Mouse (Mus musculus): ENCODE data around the gene Wdfy2. TPM values are rescaled to one million over a fixed set of nuclear protein-coding genes. Genes with fewer than 3 reads are reported as not detected.
"Not testable (repeated sequence)": the region's sequence is repeated elsewhere in the genome, so short reads cannot be mapped to it uniquely, and the experiment has no call there.

Gene Wdfy2
- polyA plus RNA-seq, 1 experiment, result 4.4 TPM

DNA sequence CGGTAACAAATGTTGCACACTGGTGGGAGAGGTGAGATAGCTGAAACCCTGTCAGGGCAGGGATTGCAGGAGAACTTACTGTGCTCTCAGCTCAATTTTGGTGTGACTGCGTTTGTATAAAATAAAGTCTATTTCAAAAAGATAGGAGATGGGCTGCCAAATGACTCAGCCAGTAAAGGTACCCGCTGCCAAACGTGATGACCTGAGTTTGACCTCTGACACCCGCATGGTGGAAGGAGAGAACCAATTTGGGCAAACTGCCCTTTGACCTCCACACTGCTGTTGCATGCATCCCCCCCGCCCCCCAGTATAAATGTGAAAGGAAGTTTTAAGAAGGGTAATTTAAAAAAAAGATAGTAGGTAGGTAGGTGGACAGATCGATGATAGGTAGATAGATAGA, 4.4 kb upstream of the Wdfy2 start:
- no peaks in the 10 kb centered on the region for H3K27me3 ChIP-seq (ENCODE audit: control insufficient read depth, insufficient read depth, insufficient read length)
- TF ChIP-seq MYOD1 (IDR thresholded peaks at IDR 0.05; ENCODE audit: control insufficient read depth in 1 of 3, insufficient read length in 2 of 3, low read depth in 2 of 3), result no peak
- no peak for TF ChIP-seq POLR2AphosphoS2 (IDR thresholded peaks at IDR 0.05; ENCODE audit: insufficient read length, low read depth)
- no peak for TF ChIP-seq CEBPB (IDR thresholded peaks at IDR 0.05; ENCODE audit: insufficient read depth, poor library complexity, severe bottlenecking)
- TF ChIP-seq TCF12 (IDR thresholded peaks at IDR 0.05; ENCODE audit: insufficient read depth, poor library complexity, severe bottlenecking), result no peak
- TF ChIP-seq MAX (IDR thresholded peaks at IDR 0.05; ENCODE audit: low read depth), result no peak
- TF ChIP-seq MYOG (IDR thresholded peaks at IDR 0.05; ENCODE audit: control insufficient read depth in 1 of 3, insufficient read depth in 1 of 3, insufficient read length in 2 of 3, low read depth in 2 of 3), result no peak
- TF ChIP-seq TCF3 (IDR thresholded peaks at IDR 0.05; ENCODE audit: insufficient read length, low read depth), result no peak
- TF ChIP-seq SRF (IDR thresholded peaks at IDR 0.05; ENCODE audit: control insufficient read depth, insufficient read length, low read depth), result no peak
- TF ChIP-seq POLR2A (IDR thresholded peaks at IDR 0.05; ENCODE audit: insufficient read length, low read depth), result no peak
- no peak for TF ChIP-seq USF1 (IDR thresholded peaks at IDR 0.05; ENCODE audit: low read depth)
- TF ChIP-seq E2F4 (IDR thresholded peaks at IDR 0.05; ENCODE audit: insufficient read depth), result no peak
- TF ChIP-seq REST (IDR thresholded peaks at IDR 0.05; ENCODE audit: insufficient read depth, insufficient read length), result no peak
- no peak overlapping the region for H3ac ChIP-seq (ENCODE audit: control insufficient read depth, insufficient read length)
- H3K4me2 ChIP-seq (ENCODE audit: low read depth), result no peak overlapping the region
- no peak overlapping the region for H3K4me3 ChIP-seq
- no peaks in the 10 kb centered on the region for H3K36me3 ChIP-seq (ENCODE audit: control insufficient read depth, insufficient read depth)
- peaks cover 2% of the 10 kb centered on the region for H3K79me2 ChIP-seq (ENCODE audit: control insufficient read depth, insufficient read depth)

DNA sequence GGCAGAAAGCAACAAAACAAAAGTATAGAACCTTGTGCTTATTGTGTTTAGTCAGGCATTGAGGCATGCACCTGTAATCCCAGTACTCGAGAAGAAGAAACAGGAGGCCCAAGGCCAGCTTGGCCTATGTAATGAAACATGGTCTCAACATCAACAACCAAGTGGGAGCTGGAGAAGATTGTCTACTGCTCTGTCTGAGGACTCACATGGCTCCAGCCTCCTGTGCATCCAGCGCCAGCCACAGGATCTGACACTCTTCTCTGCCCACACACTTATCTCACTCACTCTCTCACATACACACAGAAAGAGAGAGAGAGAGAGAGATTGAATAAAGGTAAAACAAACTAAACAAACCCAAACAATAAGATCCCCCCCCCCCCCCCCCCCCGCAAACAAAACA, 3.9 kb upstream of the Wdfy2 start:
- TF ChIP-seq POLR2AphosphoS2 (IDR thresholded peaks at IDR 0.05; ENCODE audit: insufficient read length, low read depth), result no peak
- no peak for TF ChIP-seq REST (IDR thresholded peaks at IDR 0.05; ENCODE audit: insufficient read depth, insufficient read length)
- no peak for TF ChIP-seq MAX (IDR thresholded peaks at IDR 0.05; ENCODE audit: low read depth)
- TF ChIP-seq POLR2A (IDR thresholded peaks at IDR 0.05; ENCODE audit: insufficient read length, low read depth), result no peak
- TF ChIP-seq CEBPB (IDR thresholded peaks at IDR 0.05; ENCODE audit: insufficient read depth, poor library complexity, severe bottlenecking), result no peak
- no peak for TF ChIP-seq MYOD1 (IDR thresholded peaks at IDR 0.05; ENCODE audit: control insufficient read depth in 1 of 3, insufficient read length in 2 of 3, low read depth in 2 of 3)
- no peak for TF ChIP-seq MYOG (IDR thresholded peaks at IDR 0.05; ENCODE audit: control insufficient read depth in 1 of 3, insufficient read depth in 1 of 3, insufficient read length in 2 of 3, low read depth in 2 of 3)
- TF ChIP-seq E2F4 (IDR thresholded peaks at IDR 0.05; ENCODE audit: insufficient read depth), result no peak
- TF ChIP-seq TCF3 (IDR thresholded peaks at IDR 0.05; ENCODE audit: insufficient read length, low read depth), result no peak
- no peak for TF ChIP-seq TCF12 (IDR thresholded peaks at IDR 0.05; ENCODE audit: insufficient read depth, poor library complexity, severe bottlenecking)
- no peak for TF ChIP-seq SRF (IDR thresholded peaks at IDR 0.05; ENCODE audit: control insufficient read depth, insufficient read length, low read depth)
- no peak for TF ChIP-seq USF1 (IDR thresholded peaks at IDR 0.05; ENCODE audit: low read depth)
- no peaks in the 10 kb centered on the region for H3K27me3 ChIP-seq (ENCODE audit: control insufficient read depth, insufficient read depth, insufficient read length)
- no peaks in the 10 kb centered on the region for H3K36me3 ChIP-seq (ENCODE audit: control insufficient read depth, insufficient read depth)
- H3K4me2 ChIP-seq (ENCODE audit: low read depth), result no peak overlapping the region
- peaks cover 7% of the 10 kb centered on the region for H3K79me2 ChIP-seq (ENCODE audit: control insufficient read depth, insufficient read depth)
- H3K4me3 ChIP-seq, result no peak overlapping the region
- H3ac ChIP-seq (ENCODE audit: control insufficient read depth, insufficient read length), result no peak overlapping the region

DNA sequence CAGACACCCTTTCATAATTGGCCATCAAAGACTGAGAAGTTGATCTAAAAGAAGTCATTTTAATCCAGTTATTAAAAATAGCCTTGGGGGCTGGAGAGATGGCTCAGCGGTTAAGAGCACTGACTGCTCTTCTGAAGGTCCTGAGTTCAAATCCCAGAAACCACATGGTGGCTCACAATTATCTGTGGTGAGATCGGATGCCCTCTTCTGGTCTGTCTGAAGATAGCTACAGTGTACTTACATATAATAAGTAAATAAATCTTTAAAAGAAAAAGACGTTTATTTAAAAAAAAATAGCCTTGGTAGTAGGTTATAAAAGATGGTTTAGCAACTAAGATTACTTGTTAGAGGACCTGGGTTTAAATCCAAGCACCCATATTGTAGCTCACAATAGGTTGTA, 1.7 kb upstream of the Wdfy2 start:
- H3K27me3 ChIP-seq (ENCODE audit: control insufficient read depth, insufficient read depth, insufficient read length); H3ac ChIP-seq (ENCODE audit: control insufficient read depth, insufficient read length); H3K4me2 ChIP-seq (ENCODE audit: low read depth); H3K36me3 ChIP-seq (ENCODE audit: control insufficient read depth, insufficient read depth); H3K4me3 ChIP-seq: not testable (repeated sequence)
- H3K79me2 ChIP-seq (ENCODE audit: control insufficient read depth, insufficient read depth), result peaks cover 28% of the 10 kb centered on the region

DNA sequence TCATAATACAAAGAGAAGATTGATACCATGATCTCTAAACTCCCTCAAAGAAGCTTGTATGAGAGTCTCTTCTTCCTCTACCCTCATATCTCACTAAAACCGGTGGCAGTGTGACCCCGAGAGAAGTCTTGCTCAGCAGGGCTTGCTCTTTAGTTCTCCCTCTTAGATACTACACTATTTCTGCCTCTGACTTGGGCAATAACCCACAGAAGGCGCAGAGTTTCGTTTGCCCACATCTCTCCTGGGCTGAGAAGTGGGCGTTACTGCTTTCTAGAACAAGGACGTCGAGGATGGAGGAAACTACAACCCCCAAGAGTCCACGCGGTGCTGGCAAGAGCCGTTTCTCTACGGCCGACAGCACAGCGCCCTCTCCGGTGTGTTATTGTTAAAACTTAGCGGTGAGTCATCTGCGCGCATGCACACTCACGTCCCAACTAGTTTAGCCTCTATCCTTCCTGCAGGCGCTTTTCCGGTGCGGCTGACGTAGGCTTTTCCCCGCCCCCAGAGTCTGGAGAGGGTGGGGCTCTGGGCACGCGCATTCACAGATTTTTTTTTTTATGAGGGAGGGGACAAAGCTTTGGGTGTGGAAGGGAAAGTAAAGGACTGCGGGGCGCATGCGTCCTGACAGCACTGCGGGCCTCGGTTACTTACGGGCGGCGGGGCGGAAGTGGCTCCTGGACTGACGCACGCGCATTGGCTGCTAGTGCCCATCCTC, 395 bp upstream of the Wdfy2 start:
- Histone ChIP-seq H3K27me3 (ENCODE audit: control insufficient read depth, insufficient read depth, insufficient read length) (no peaks in the 10 kb centered on the region), H3K79me2 (ENCODE audit: control insufficient read depth, insufficient read depth) (peaks cover 42% of the 10 kb centered on the region), H3K36me3 (ENCODE audit: control insufficient read depth, insufficient read depth) (no peaks in the 10 kb centered on the region), H3K4me3 (peak overlapping the region; percentile 80), H3K4me2 (ENCODE audit: low read depth) (peak overlapping the region; percentile 77), H3ac (ENCODE audit: control insufficient read depth, insufficient read length) (peak overlapping the region; percentile 63)
- TF ChIP-seq SRF (IDR thresholded peaks at IDR 0.05; ENCODE audit: control insufficient read depth, insufficient read length, low read depth), result no peak
- peak in 1 of 3 experiments; percentile 23 for TF ChIP-seq MYOG (IDR thresholded peaks at IDR 0.05; ENCODE audit: control insufficient read depth in 1 of 3, insufficient read depth in 1 of 3, insufficient read length in 2 of 3, low read depth in 2 of 3)
- no peak for TF ChIP-seq POLR2AphosphoS2 (IDR thresholded peaks at IDR 0.05; ENCODE audit: insufficient read length, low read depth)

DNA sequence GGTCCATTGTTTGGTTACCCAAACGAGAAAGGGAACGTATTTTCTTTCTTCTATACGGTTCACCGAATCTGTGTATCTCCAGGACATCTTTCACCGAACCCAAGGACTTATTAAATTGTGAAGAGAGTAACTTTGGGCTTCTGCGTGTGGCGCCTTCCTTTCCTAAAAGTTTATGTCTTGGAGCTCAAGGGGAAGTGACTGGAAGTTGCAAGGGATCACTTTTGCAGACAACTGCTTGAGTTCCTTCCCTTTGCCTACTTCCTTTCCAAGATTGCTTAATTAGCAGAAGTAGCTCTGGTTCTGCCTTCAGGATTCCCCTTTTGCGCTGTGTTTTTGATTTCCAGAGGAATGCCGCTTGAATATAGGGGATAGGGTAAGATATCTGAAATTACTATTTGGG, 858 bp downstream of the Wdfy2 start:
- H3K79me2 ChIP-seq (ENCODE audit: control insufficient read depth, insufficient read depth), result peaks cover 52% of the 10 kb centered on the region
- H3K27me3 ChIP-seq (ENCODE audit: control insufficient read depth, insufficient read depth, insufficient read length), result no peaks in the 10 kb centered on the region
- TF ChIP-seq MYOG (IDR thresholded peaks at IDR 0.05; ENCODE audit: control insufficient read depth in 1 of 3, insufficient read depth in 1 of 3, insufficient read length in 2 of 3, low read depth in 2 of 3) (no peak), E2F4 (IDR thresholded peaks at IDR 0.05; ENCODE audit: insufficient read depth) (no peak), CEBPB (IDR thresholded peaks at IDR 0.05; ENCODE audit: insufficient read depth, poor library complexity, severe bottlenecking) (no peak), MAX (IDR thresholded peaks at IDR 0.05; ENCODE audit: low read depth) (no peak), TCF3 (IDR thresholded peaks at IDR 0.05; ENCODE audit: insufficient read length, low read depth) (no peak), POLR2AphosphoS2 (IDR thresholded peaks at IDR 0.05; ENCODE audit: insufficient read length, low read depth) (no peak), POLR2A (IDR thresholded peaks at IDR 0.05; ENCODE audit: insufficient read length, low read depth) (no peak), USF1 (IDR thresholded peaks at IDR 0.05; ENCODE audit: low read depth) (no peak), REST (IDR thresholded peaks at IDR 0.05; ENCODE audit: insufficient read depth, insufficient read length) (no peak)

More for the DNA sequence above, 858 bp downstream of the Wdfy2 start:
- peak overlapping the region; percentile 63 for H3ac ChIP-seq (ENCODE audit: control insufficient read depth, insufficient read length)
- H3K4me3 ChIP-seq, result peak overlapping the region; percentile 80
- H3K36me3 ChIP-seq (ENCODE audit: control insufficient read depth, insufficient read depth), result no peaks in the 10 kb centered on the region
- peak overlapping the region; percentile 89 for H3K4me2 ChIP-seq (ENCODE audit: low read depth)

Measured in myocyte (in vitro differentiated cells).